Mouse (Mus musculus) adrenal gland, adult 18-20 months (tissue): ENCODE measurements at regions not wholly inside any gene's neighbourhood (a gene's known extent, or its start where the extent isn't known, plus 50 kb on each side); places are given as distances from the start of the nearest gene placed in this dataset.

Experiments used
- DNase-seq, 2 experiments: peaks; one replicate each; pipeline ENCODE4 v3.0.0; 2021 to 2022; ENCODE audit warnings: low spot score in 2 of 2

DNA sequence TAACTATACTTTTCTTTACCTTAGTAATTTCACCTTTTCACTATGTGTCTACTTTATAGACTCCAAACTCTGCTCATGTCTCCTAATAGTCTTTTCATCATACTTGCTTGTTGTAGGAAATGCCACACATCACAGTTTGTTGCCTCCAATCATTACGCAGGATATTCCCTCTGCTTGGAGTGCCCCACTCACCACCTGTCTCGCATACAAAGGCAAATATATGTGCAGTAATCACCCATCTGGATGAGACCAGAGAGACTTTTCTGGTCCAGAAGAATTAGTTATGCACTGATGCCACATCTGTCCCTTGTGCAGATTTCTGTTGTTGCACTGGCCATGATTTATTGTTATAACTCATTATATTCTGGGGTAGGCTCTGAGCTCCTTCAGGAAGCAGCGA, 293.9 kb upstream of the Alcam start:
- DNase-seq, result no peak

DNA sequence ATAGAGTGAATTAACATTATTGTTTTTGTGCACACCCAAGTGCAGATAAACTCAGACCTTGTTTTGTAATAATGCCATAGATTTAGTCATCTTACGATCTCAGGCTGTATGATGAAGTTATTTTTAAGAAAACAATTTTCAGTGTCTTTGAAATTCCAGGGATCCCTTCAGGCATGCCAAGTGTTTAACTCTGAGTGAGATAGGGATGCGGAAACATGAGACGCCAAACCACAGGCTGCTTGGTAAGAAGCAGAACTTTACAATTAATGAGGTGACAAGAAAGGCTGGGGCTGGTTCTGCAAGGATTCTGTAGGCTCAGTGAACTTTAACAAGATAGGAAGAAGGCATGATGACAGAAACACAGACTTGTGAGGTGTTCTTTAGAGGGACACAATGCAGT, 292.3 kb upstream of the Alcam start:
- no peak for DNase-seq

DNA sequence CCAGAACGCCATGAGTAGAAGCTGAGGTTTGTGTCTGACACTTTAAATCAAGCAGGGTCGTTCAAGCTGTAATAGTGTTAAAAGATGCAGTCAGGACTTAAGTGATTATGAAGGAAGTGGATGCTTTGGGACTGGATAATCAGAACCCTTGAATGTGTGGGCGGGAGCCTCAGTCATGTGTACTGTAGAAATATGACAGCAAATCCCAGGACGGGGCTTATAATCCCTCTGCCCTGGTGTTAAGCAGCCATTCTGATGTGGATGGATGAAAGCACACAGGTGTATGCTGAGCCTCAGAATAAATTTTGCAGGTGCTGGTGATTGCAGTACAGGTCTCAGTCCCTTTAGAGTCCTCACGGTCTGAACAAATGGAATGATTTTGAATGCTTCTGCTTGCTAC, 290.8 kb upstream of the Alcam start:
- no peak for DNase-seq

DNA sequence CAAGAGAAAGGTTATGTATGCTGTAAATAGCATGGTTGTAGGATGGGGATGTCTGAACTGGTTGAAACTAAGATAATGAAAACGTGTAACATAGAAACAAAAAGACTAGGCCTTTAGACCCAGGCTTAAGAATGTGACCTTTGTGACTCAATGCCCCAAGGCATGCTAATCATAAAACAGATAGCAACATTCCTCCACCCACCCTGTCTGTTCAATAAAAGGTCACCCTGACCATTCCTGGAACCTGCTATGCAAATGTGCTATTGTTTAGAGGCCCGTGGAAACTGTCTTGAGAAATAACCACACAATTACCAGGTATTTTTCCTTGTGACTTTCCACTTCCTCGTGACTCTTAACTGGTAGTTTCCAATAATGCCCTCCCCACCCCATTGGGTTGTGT, 288.3 kb upstream of the Alcam start:
- DNase-seq, result no peak

DNA sequence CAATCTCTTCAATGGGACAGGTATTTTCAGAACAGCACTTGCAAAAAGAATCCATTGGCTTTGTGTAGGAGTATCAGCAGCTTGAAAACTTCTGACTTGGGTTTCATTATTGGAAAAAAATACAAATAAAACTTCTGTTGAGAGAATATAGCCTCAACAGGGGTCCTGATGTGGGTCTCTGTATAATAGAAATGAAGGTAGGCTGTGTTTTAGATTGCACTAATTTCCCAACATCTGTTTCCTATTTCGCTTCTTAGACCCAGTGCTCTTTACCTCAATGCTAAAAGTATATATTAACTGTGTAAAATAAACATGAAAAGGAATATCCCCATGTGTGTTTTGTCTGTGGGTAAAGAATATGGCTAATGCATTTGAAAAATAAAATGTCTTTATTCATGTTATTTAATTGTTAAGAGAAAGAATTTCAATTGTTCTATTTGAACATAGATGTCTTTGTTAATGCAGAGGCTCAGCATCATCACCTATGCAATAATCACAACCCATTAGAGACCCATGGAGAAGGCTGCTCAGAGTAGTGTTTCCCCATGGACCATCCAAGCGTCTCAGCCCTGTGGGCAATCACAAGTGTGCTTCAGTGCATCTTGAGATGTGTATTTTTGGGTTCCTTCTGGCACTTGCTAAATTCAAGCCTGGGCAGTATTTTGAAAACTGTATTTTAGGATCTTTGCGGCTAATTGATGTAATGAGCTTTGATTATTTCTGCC, 272.4 kb upstream of the Alcam start:
- DNase-seq, result no peak

DNA sequence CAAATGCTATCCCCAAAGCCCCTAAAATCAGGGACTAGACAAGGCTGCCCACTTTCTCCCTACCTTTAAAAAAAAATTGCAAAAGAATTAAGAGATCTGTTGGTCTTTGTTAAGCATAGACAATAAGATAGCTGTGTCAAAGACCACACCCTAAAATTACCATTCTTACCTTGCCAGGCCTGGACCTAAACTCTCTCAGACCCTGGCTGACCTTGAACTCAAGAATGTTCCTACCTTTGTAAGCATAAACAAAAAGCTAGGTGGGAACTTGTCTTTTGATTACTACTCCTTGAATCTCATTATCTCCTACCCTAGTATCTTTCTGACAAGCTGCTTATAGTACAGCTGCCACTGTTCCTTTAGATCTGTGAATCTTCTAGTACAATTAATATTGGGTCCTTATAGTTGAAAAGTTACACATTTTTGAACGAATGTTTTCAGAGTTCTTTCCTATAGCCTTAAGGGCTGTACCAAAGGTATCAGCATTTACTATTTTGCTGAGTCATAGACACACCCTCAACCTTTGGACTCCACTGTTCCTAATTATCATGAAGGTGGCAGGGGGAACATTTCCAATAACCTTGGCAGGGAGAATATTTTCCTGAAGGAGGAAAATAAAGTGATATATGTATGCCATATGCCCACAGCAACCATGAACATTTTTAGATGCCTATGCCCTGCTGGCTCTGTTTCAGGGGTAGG, 264.5 kb upstream of the Alcam start:
- no peak for DNase-seq

DNA sequence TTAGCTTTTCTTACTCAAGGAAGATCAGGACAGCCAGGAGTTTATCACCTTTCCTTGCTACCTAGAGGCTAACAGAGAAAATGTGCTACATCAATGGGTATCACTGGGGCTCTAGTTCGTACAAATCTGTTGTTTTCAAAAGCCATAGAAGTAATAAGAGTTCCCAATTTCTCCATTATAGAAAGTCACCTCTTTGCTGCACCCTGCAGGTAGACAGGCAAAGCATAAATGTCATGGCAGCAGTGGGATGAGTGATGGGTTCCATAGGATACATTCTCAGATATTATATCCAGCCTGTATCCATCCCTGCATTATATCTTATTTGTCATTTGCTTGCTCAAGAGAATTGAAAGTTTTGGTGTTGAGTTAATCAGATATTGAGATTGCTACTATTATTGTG, 236.4 kb upstream of the Alcam start:
- DNase-seq, result no peak

DNA sequence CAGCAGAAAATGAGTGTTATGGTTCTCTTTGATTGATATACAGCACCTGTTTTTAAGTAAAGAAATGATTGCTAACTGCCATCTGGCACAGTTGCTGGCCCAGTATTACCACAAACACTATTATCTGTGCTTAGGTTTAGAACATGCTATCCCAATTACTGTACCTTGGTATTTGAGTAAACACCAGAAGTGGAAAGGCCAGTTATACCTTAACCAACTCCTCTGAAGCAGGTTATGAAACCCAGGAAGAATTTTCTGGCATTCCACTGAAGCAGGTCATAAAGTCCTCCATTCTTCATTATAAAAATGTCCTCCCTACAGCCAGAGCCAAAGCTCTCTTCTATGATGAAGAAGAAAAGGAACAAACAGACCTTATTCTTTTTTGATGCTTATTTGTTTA, 201.0 kb upstream of the Alcam start:
- DNase-seq, result no peak
